Mouse (Mus musculus) forebrain, embryonic 14.5 days (tissue): Measurements from ENCODE around the gene Afap1. TPM values are rescaled to one million over a fixed set of nuclear protein-coding genes. Genes with fewer than 3 reads are reported as not detected.

ENCODE experiments used
- ATAC-seq: fragments of 200-750 bp; cut with Nextera tagmentation; 2 replicates; pipeline ENCODE4 v1.8.0; 2017; ENCODE audit warnings: mild to moderate bottlenecking, moderate library complexity
- DNase-seq: peaks from one replicate; pipeline ENCODE4 v3.0.0-alpha.2; 2015; ENCODE audit warnings: low spot score
- H3K27ac ChIP-seq: fragments of 300-500 bp; sonication (generic); 2 replicates; pipeline ENCODE4 v1.5.1; 2014; ENCODE audit warnings: low read depth, mild to moderate bottlenecking, control low read depth, low read length, moderate library complexity
- H3K27me3 ChIP-seq: fragments of 300-500 bp; sonication (generic); replicated peaks from 2 replicates; pipeline ENCODE4 v1.6.1; 2014; ENCODE audit warnings: low read length, control low read depth, mixed read lengths; ENCODE audit not compliant: control insufficient read depth, insufficient read depth
- H3K36me3 ChIP-seq: fragments of 300-500 bp; sonication (generic); 2 replicates; pipeline ENCODE4 v1.6.1; 2014; ENCODE audit warnings: low read length, control low read depth; ENCODE audit not compliant: control insufficient read depth, insufficient read depth
- H3K4me1 ChIP-seq: fragments of 300-500 bp; sonication (generic); 2 replicates; pipeline ENCODE4 v1.6.1; 2014; ENCODE audit warnings: antibody characterized with exemption, low read length, control low read depth; ENCODE audit not compliant: control insufficient read depth, insufficient read depth
- H3K4me2 ChIP-seq: fragments of 300-500 bp; sonication (generic); 2 replicates; pipeline ENCODE4 v1.6.1; 2014; ENCODE audit warnings: mild to moderate bottlenecking, control low read depth, low read length
- H3K4me3 ChIP-seq: fragments of 300-500 bp; sonication (generic); 2 replicates; pipeline ENCODE4 v1.5.1; 2014; ENCODE audit warnings: low read depth, low read length, control low read depth
- H3K9ac ChIP-seq: fragments of 300-500 bp; sonication (generic); 2 replicates; pipeline ENCODE4 v1.6.1; 2014; ENCODE audit warnings: mild to moderate bottlenecking, low read length, control low read depth, moderate library complexity
- H3K9me3 ChIP-seq: fragments of 300-500 bp; sonication (generic); replicated peaks from 2 replicates; pipeline ENCODE4 v1.6.1; 2016; ENCODE audit warnings: low read length, control low read depth, mixed read lengths; ENCODE audit not compliant: control insufficient read depth
- WGBS: fragments of 180-500 bp; shearing (Covaris S2); extraction: QIAGEN DNeasy Blood & Tissue Kit; methylation state at CpG from one replicate; pipeline ENCODE4 v1.1.7; 2014; 5-methylcytosine and 5-hydroxymethylcytosine counted together
- polyA plus RNA-seq: library from polyadenylated mRNA; unstranded; fragments of >200 nt; fragmentation: Nextera tagmentation; extraction: Ambion mirVana; gene quantifications from 2 replicates; pipeline ENCODE4 v1.2.1, GENCODE M21; 2014

The Afap1 gene
- polyA plus RNA-seq, 1 experiment from 2014 or later, result 36.9 TPM

DNA sequence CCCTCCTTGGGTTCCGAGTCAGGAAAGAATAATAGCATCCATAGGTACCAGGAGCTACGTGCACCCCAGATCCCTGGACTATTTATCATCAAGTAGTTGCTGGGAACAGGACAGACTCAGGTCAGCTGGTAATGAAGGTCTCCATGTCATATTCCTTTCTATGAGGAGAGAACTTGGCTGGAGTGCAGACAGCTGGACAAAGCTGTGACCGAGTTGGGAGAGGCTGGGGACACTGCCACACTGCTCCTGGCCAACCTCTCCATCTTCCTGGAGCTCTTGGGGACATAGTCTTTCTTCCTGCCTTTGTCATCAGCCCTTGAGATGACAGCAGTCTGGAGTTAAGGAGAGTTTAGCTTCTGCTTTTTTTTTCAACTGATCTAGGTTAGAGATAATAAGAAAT is 76.7 kb downstream of the Afap1 start:
- no peaks in the 10 kb centered on the region for H3K27me3 ChIP-seq
- H3K9ac ChIP-seq, result no peak overlapping the region
- H3K4me1 ChIP-seq, result no peaks in the 10 kb centered on the region
- peaks cover 65% of the 10 kb centered on the region for H3K36me3 ChIP-seq
- no peak overlapping the region for H3K27ac ChIP-seq
- no peak for DNase-seq
- 88% methylated on average over 3 of the region's 3 CpGs for WGBS
- H3K9me3 ChIP-seq, result no peaks in the 10 kb centered on the region
- no peak overlapping the region for H3K4me3 ChIP-seq
- no peak for ATAC-seq
- no peak overlapping the region for H3K4me2 ChIP-seq

DNA sequence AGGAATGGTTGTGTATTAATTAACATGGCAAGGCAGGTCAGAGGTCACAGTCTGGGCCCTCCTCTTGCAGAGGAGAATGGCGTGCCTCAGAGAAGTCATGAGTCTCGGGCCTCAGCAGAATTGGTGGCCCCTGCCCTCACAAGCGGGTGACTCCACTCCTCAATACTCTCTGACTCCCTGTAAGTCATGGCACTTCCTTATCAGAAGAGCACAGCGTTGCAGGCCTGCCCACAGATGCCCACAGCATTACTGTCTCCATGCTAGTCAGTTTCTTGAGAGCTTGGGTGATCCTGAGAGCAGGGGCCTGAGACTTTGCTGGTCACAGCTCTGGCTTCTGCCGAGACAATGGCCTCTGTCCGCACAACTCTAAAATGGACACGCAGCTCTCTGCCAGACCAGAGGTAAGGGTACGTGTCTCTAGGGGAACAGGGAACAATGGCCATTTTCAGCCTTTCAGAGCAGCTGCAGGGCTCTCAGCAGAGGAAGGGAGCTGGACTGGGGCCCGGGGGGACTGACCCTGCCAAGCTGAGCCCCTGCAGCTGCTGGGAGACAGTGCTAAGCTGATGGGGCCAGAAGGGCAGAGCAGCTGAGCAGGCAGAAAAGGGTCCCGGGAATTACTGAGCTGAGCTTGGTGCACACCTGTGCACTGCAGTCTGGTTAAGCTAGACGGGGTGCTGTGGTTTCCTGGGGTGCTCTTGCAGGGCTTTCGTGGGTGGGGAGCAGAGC is 77.4 kb downstream of the Afap1 start:
- ATAC-seq (peak; percentile 35; the same call in 1 of the 2 replicates), DNase-seq (peak; percentile 42)
- Histone ChIP-seq H3K27me3 (no peaks in the 10 kb centered on the region), H3K9me3 (no peaks in the 10 kb centered on the region), H3K36me3 (peaks cover 59% of the 10 kb centered on the region), H3K9ac (0 out of 2 replicates have a peak overlapping the region, but pooled peaks have one; percentile 1), H3K4me3 (no peak overlapping the region), H3K4me1 (no peaks in the 10 kb centered on the region), H3K4me2 (no peak overlapping the region), H3K27ac (0 out of 2 replicates have a peak overlapping the region, but pooled peaks have one; percentile 14)
- 69% methylated on average over 12 of the region's 12 CpGs for WGBS

DNA sequence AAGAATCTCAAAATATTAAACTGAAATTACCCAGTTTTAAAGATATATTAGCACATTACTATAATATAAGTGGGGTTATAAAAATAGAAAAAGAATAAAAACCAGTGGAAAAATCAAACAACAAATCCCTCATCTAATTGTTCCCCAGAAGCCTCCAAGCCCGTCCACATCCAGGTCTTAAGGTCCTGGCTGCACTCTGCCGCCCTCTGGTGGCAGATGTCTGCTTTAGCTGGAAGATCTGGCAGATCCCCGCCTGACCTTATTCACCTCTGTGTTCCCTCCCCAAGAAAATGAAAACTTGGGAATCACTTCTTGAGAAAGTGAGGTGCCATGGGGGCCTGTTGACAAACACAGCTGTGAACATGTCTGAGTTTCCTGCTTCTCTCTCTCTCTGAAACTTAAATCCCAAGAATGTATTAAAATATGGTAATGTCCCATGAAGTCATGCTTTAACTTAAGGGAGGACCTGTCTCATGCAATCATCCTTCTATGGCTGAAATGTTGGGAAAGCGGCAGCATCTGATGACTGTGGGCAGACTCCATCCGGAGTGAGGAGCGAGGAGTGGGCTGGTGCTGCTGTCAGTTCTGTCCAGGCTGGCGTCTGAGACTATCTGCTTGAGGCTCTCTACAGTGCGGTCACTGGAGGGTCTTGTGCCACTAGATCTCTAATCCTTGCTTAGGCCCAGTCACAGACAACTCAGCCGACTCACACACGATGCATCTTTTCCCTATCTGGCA is 78.9 kb downstream of the Afap1 start:
- ATAC-seq (no peak), DNase-seq (peak; percentile 85)
- Histone ChIP-seq H3K27me3 (no peaks in the 10 kb centered on the region), H3K4me1 (no peaks in the 10 kb centered on the region), H3K9me3 (no peaks in the 10 kb centered on the region), H3K4me2 (no peak overlapping the region), H3K27ac (no peak overlapping the region), H3K36me3 (peaks cover 60% of the 10 kb centered on the region), H3K4me3 (no peak overlapping the region), H3K9ac (no peak overlapping the region)
- 63% methylated on average over 10 of the region's 10 CpGs for WGBS

DNA sequence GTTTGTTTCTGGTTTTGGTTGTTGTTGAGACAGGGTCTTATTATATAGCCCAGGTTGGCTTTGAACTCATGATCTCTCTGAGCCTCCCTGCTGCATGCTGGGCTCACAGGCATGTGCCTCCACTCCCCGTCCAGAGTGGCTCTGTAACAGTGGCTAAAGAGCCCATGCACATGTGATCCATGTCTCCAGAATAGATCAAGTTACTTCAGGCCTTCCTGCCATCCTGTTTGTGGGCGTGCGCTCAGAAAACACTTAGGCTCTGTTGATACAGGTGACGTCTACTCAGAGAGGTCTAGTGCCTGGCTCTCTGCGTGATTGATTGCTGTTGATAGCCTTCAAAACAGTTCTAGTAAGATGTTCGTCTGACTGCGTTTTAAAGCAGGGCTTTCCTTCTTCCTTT is 79.6 kb downstream of the Afap1 start:
- no peak overlapping the region for H3K9ac ChIP-seq
- H3K27me3 ChIP-seq, result no peaks in the 10 kb centered on the region
- WGBS, result 85% methylated on average over 7 of the region's 7 CpGs
- no peak overlapping the region for H3K4me2 ChIP-seq
- H3K4me3 ChIP-seq, result no peak overlapping the region
- H3K36me3 ChIP-seq, result peaks cover 61% of the 10 kb centered on the region
- no peaks in the 10 kb centered on the region for H3K4me1 ChIP-seq
- no peak for DNase-seq
- no peaks in the 10 kb centered on the region for H3K9me3 ChIP-seq
- H3K27ac ChIP-seq, result no peak overlapping the region
- ATAC-seq, result no peak

DNA sequence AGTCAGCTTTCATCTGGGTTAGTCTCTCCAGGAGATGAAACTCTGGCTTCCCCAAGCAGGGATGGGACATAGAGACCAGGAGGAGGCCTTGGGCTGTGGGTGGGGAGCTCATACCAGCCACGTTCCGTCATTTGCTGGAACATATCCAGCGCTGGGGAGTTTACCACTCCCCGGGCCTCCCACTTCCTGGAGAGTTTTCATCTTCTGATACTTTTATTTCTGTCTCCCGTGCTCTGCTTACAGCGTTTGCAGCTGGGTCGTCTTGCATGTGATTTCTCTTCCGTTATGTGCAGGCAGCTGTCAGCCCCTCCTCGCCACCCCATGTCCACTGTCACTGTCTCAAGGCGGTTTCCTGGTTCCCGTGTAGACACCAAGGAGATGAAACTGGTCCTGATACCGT is 80.7 kb downstream of the Afap1 start:
- Histone ChIP-seq H3K36me3 (peaks cover 59% of the 10 kb centered on the region), H3K27me3 (no peaks in the 10 kb centered on the region)

DNA sequence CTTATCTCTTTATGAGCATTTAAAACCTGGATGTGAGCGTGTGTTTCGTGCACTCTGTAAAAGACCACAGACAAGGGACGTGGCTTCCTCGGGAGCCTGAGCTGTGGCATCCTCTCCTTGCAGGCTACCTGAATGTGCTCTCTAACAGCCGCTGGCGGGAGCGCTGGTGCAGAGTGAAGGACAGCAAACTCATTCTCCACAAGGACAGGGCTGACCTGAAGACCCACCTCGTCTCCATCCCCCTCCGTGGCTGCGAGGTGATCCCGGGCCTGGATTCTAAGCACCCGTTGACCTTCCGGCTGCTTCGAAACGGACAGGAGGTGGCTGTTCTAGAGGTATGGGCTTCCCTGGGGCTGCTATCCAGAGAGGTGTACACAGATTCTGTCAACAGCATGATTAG is 81.1 kb downstream of the Afap1 start:
- Histone ChIP-seq H3K4me3 (no peak overlapping the region), H3K36me3 (peaks cover 59% of the 10 kb centered on the region), H3K4me2 (no peak overlapping the region), H3K4me1 (no peaks in the 10 kb centered on the region), H3K9me3 (no peaks in the 10 kb centered on the region), H3K27me3 (no peaks in the 10 kb centered on the region), H3K9ac (no peak overlapping the region), H3K27ac (no peak overlapping the region)
- ATAC-seq, result no peak
- DNase-seq, result no peak
- WGBS, result 86% methylated on average over 15 of the region's 15 CpGs

More for the DNA sequence above, 80.7 kb downstream of the Afap1 start:
- ATAC-seq (no peak), DNase-seq (peak; percentile 27)
- H3K9ac ChIP-seq, result no peak overlapping the region
- no peak overlapping the region for H3K4me2 ChIP-seq
- no peak overlapping the region for H3K27ac ChIP-seq
- no peak overlapping the region for H3K4me3 ChIP-seq
- no peaks in the 10 kb centered on the region for H3K4me1 ChIP-seq
- 83% methylated on average over 12 of the region's 12 CpGs for WGBS
- no peaks in the 10 kb centered on the region for H3K9me3 ChIP-seq

DNA sequence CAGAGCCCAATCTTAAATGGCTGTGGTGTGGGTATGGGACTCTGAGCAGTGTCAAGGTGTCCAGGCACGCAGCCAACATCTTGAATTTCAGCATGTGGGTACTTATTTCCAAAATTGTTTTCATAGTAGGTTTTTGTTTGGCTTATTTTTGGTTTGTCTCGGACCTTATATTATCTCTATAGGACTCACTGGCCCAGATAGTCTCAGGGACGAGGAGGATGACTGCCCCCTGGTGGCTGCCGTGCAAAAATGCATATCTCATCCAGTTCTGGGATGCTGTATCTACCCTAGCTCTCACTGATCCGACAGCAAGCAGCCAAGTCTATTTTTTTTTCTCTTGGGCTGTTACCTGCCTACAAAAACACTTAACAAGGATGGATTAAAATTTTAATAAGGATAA is 82.6 kb downstream of the Afap1 start:
- H3K4me2 ChIP-seq, result no peak overlapping the region
- WGBS, result 14% methylated on average over 5 of the region's 5 CpGs
- H3K27me3 ChIP-seq, result no peaks in the 10 kb centered on the region
- no peak overlapping the region for H3K9ac ChIP-seq
- H3K4me3 ChIP-seq, result no peak overlapping the region
- H3K36me3 ChIP-seq, result peaks cover 46% of the 10 kb centered on the region
- ATAC-seq (peak; percentile 80), DNase-seq (peak; percentile 83)
- no peaks in the 10 kb centered on the region for H3K4me1 ChIP-seq
- H3K27ac ChIP-seq, result no peak overlapping the region
- no peaks in the 10 kb centered on the region for H3K9me3 ChIP-seq

DNA sequence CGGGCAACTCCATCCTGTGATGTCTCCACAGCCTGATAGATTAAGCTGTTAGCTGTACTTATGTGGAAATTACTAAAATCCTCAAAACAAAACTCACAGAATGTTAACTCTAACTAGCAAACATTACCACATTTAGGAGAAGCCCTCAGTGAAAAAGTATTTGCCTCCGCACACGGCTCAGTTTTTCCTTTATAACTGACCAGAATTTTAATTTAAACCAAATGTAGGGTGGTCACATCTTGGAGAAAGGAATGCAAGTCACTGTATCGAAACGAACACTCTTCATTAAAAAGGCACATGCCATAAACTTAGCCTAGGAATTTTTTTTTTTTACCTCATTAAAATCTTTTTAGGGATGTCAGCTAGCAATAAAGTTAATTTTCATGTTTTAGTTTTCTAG is 87.4 kb downstream of the Afap1 start:
- H3K9ac ChIP-seq, result no peak overlapping the region
- no peak for DNase-seq
- peaks cover 59% of the 10 kb centered on the region for H3K36me3 ChIP-seq

DNA sequence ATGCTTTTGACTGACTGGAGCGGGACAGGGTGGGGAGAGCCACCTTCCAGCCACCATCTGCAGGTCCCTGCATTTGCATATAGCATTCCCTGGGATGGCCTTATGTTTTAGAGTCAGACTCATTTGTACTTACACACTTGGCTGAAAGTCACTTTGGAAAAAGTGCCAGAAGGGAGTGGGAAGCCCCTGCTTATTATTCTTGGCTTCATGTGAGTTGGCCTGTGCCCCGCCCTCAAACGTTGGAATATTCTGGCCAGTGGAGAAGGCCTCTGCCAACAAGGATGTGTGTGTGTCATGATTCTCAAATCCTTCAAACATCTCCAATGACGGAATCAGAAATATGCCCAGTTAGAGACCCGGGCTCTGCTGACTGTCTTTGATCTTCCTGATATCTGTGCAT is 88.2 kb downstream of the Afap1 start:
- Histone ChIP-seq H3K9me3 (no peaks in the 10 kb centered on the region), H3K4me1 (no peaks in the 10 kb centered on the region), H3K27ac (no peak overlapping the region), H3K27me3 (no peaks in the 10 kb centered on the region), H3K4me3 (no peak overlapping the region), H3K36me3 (peaks cover 55% of the 10 kb centered on the region), H3K4me2 (no peak overlapping the region), H3K9ac (no peak overlapping the region)
- ATAC-seq (no peak), DNase-seq (no peak)
- 89% methylated on average over 5 of the region's 5 CpGs for WGBS

More for the DNA sequence above, 87.4 kb downstream of the Afap1 start:
- Histone ChIP-seq H3K9me3 (no peaks in the 10 kb centered on the region), H3K4me1 (no peaks in the 10 kb centered on the region), H3K4me2 (no peak overlapping the region), H3K4me3 (no peak overlapping the region), H3K27ac (no peak overlapping the region), H3K27me3 (no peaks in the 10 kb centered on the region)
- 91% methylated on average over 5 of the region's 5 CpGs for WGBS
- ATAC-seq, result no peak
